Mouse (Mus musculus) hindbrain, postnatal 0 days (tissue): ENCODE measurements around the gene Gm20388. TPM values are rescaled to one million over a fixed set of nuclear protein-coding genes. Genes with fewer than 3 reads are reported as not detected.

ENCODE experiments used
- ATAC-seq: fragments of 200-750 bp; cut with Nextera tagmentation; 2 replicates; pipeline ENCODE4 v1.8.0; 2017; ENCODE audit warnings: mild to moderate bottlenecking, moderate TSS enrichment, moderate library complexity
- DNase-seq: peaks from one replicate; pipeline ENCODE4 v3.0.0-alpha.2; 2015; ENCODE audit warnings: low spot score
- H3K27ac ChIP-seq: fragments of 300-500 bp; sonication (generic); 2 replicates; pipeline ENCODE4 v1.5.1; 2014; ENCODE audit warnings: mild to moderate bottlenecking
- H3K27me3 ChIP-seq: fragments of 300-500 bp; sonication (generic); 2 replicates; pipeline ENCODE4 v1.6.1; 2014; ENCODE audit warnings: low read length, mixed read lengths; ENCODE audit not compliant: insufficient read depth
- H3K36me3 ChIP-seq: fragments of 300-500 bp; sonication (generic); 2 replicates; pipeline ENCODE4 v1.6.1; 2014; ENCODE audit warnings: low read length, mixed read lengths; ENCODE audit not compliant: insufficient read depth
- H3K4me1 ChIP-seq: fragments of 300-500 bp; sonication (generic); 2 replicates; pipeline ENCODE4 v1.6.1; 2014; ENCODE audit warnings: antibody characterized with exemption, low read length, mixed read lengths; ENCODE audit not compliant: insufficient read depth
- H3K4me2 ChIP-seq: fragments of 300-500 bp; sonication (generic); 2 replicates; pipeline ENCODE4 v1.6.1; 2014; ENCODE audit warnings: low read depth, mild to moderate bottlenecking, low read length, moderate library complexity, mixed read lengths
- H3K4me3 ChIP-seq: fragments of 300-500 bp; sonication (generic); 2 replicates; pipeline ENCODE4 v1.5.1; 2014; ENCODE audit warnings: low read length
- H3K9ac ChIP-seq: fragments of 300-500 bp; sonication (generic); replicated peaks from 2 replicates; pipeline ENCODE4 v1.6.1; 2014; ENCODE audit warnings: mild to moderate bottlenecking, low read length, moderate library complexity, mixed read lengths
- H3K9me3 ChIP-seq: fragments of 300-500 bp; sonication (generic); 2 replicates; pipeline ENCODE4 v1.6.1; 2016; ENCODE audit warnings: low read length, mixed read lengths
- CTCF ChIP-seq: IDR thresholded peaks from 2 replicates; pipeline ENCODE4 v1.5.1; 2016; ENCODE audit warnings: antibody characterized with exemption, control low read depth, low read depth
- WGBS: fragments of 180-500 bp; shearing (Covaris S2); extraction: QIAGEN DNeasy Blood & Tissue Kit; methylation state at CpG from one replicate; pipeline ENCODE4 v1.1.7; 2014; 5-methylcytosine and 5-hydroxymethylcytosine counted together
- polyA plus RNA-seq: library from polyadenylated mRNA; unstranded; fragments of >200 nt; fragmentation: Nextera tagmentation; extraction: Ambion mirVana; gene quantifications from 2 replicates; pipeline ENCODE4 v1.2.1, GENCODE M21; 2015
- total RNA-seq: library from RNA; depleted of rRNA; stranded (reverse); fragments of >200 nt; gene quantifications from 2 replicates; pipeline ENCODE4 v1.2.3, GENCODE M21; 2014

Gene Gm20388
- total and polyA plus RNA-seq, 2 experiments from 2014 or later: 71.3 TPM; not detected in 1

- ATAC-seq (no peak), DNase-seq (no peak)
- Histone ChIP-seq H3K4me1 (no peaks in the 10 kb centered on the region), H3K9ac (no peak overlapping the region), H3K27me3 (no peaks in the 10 kb centered on the region), H3K27ac (no peak overlapping the region), H3K4me2 (no peak overlapping the region), H3K4me3 (no peak overlapping the region), H3K36me3 (peaks cover 11% of the 10 kb centered on the region), H3K9me3 (no peaks in the 10 kb centered on the region)
- TF ChIP-seq CTCF: no peak
- 90% methylated on average over 7 of the region's 7 CpGs for WGBS
These were observed 1649.9 kb downstream of the Gm20388 start for GRCm38 (mm10) chr8:121560432-121561100.

GRCm38 (mm10) chr8:121561636-121562345 lies 1651.2 kb downstream of the Gm20388 start:
- no peak for TF ChIP-seq CTCF
- no peak overlapping the region for H3K9ac ChIP-seq
- H3K4me1 ChIP-seq: no peaks in the 10 kb centered on the region
- no peak overlapping the region for H3K4me2 ChIP-seq
- no peaks in the 10 kb centered on the region for H3K27me3 ChIP-seq
- no peaks in the 10 kb centered on the region for H3K9me3 ChIP-seq
- WGBS: 71% methylated on average over 16 of the region's 16 CpGs
- peak; percentile 30 for DNase-seq
- H3K4me3 ChIP-seq: no peak overlapping the region
- H3K27ac ChIP-seq: no peak overlapping the region
- no peak for ATAC-seq
- peaks cover 11% of the 10 kb centered on the region for H3K36me3 ChIP-seq

- Histone ChIP-seq H3K4me1 (no peaks in the 10 kb centered on the region), H3K36me3 (peaks cover 11% of the 10 kb centered on the region), H3K27me3 (no peaks in the 10 kb centered on the region), H3K27ac (no peak overlapping the region), H3K4me3 (no peak overlapping the region), H3K9me3 (no peaks in the 10 kb centered on the region), H3K4me2 (no peak overlapping the region), H3K9ac (no peak overlapping the region)
- DNase-seq (no peak), ATAC-seq (peak; percentile 55; the same call in 1 of the 2 replicates)
- WGBS: 67% methylated on average over 9 of the region's 9 CpGs
- TF ChIP-seq CTCF: no peak
These were observed 1652.3 kb downstream of the Gm20388 start for GRCm38 (mm10) chr8:121562941-121563351.

GRCm38 (mm10) chr8:121563701-121564100 lies 1653.1 kb downstream of the Gm20388 start:
- Histone ChIP-seq H3K4me2 (no peak overlapping the region), H3K27ac (no peak overlapping the region), H3K4me3 (no peak overlapping the region), H3K9ac (no peak overlapping the region), H3K4me1 (no peaks in the 10 kb centered on the region), H3K36me3 (peaks cover 11% of the 10 kb centered on the region), H3K9me3 (no peaks in the 10 kb centered on the region), H3K27me3 (no peaks in the 10 kb centered on the region)
- ATAC-seq (no peak), DNase-seq (no peak)
- TF ChIP-seq CTCF: no peak
- 59% methylated on average over 6 of the region's 6 CpGs for WGBS

- DNase-seq: no peak
- Histone ChIP-seq H3K27ac (no peak overlapping the region), H3K9ac (no peak overlapping the region), H3K4me3 (no peak overlapping the region), H3K36me3 (no peaks in the 10 kb centered on the region; the same call in 1 of the 2 replicates), H3K27me3 (no peaks in the 10 kb centered on the region), H3K4me2 (no peak overlapping the region), H3K9me3 (no peaks in the 10 kb centered on the region), H3K4me1 (no peaks in the 10 kb centered on the region)
- no peak for TF ChIP-seq CTCF
- no peak for ATAC-seq
- 85% methylated on average over 6 of the region's 6 CpGs for WGBS
These were observed 1657.7 kb downstream of the Gm20388 start for GRCm38 (mm10) chr8:121568321-121568720.

- H3K4me3 ChIP-seq: no peak overlapping the region
- DNase-seq (no peak), ATAC-seq (no peak)
- H3K4me2 ChIP-seq: no peak overlapping the region
- no peaks in the 10 kb centered on the region for H3K27me3 ChIP-seq
- no peak overlapping the region for H3K27ac ChIP-seq
- WGBS: 86% methylated on average over 21 of the region's 21 CpGs
- H3K9me3 ChIP-seq: no peaks in the 10 kb centered on the region
- 0 out of 2 replicates have a peak, but pooled peaks cover 3% of the 10 kb centered on the region for H3K4me1 ChIP-seq
- H3K9ac ChIP-seq: no peak overlapping the region
- no peak for TF ChIP-seq CTCF
- no peaks in the 10 kb centered on the region for H3K36me3 ChIP-seq
These were observed 1659.7 kb downstream of the Gm20388 start for GRCm38 (mm10) chr8:121570335-121570734.

GRCm38 (mm10) chr8:121570801-121571200 lies 1660.2 kb downstream of the Gm20388 start:
- Histone ChIP-seq H3K4me2 (no peak overlapping the region), H3K4me3 (no peak overlapping the region), H3K27ac (no peak overlapping the region), H3K36me3 (no peaks in the 10 kb centered on the region), H3K27me3 (no peaks in the 10 kb centered on the region), H3K4me1 (0 out of 2 replicates have a peak, but pooled peaks cover 3% of the 10 kb centered on the region), H3K9ac (no peak overlapping the region), H3K9me3 (no peaks in the 10 kb centered on the region)
- no peak for TF ChIP-seq CTCF
- DNase-seq: no peak
- no peak for ATAC-seq
- WGBS: 87% methylated on average over 17 of the region's 17 CpGs
